10 mouse cellular contexts compared by ENCODE assay signal in genomic region chr17:29541419-29541818, GRCm38 (mm10). TPM values are rescaled to one million over a fixed set of nuclear protein-coding genes. Genes with fewer than 3 reads are reported as not detected.
A peak's percentile ranks its signal among the peaks of the same experiment; 100 is the strongest.
DNase-seq lines count a peak whose midpoint lies in the region; ATAC-seq and TF ChIP-seq lines count a peak whose summit lies in the region.
"Had no signal": no experiment of that assay in that cellular context is flagged by ENCODE, and none has a peak within 500 bp of the region (broad histone marks: within the 10 kb centered on the region; RNA-seq: fewer than 3 reads in every experiment).

No protein-coding gene starts in this region.

- no peak overlapping the region for H3K27ac ChIP-seq in midbrain, embryonic 14.5 days (replicated peaks; ENCODE audit: low read depth, low read length)
- H3K27ac ChIP-seq in midbrain, embryonic 11.5 days (ENCODE audit: low read depth, low read length): no peak overlapping the region
- H3K27ac ChIP-seq in heart, postnatal 0 days (ENCODE audit: low read depth): no peak overlapping the region
- H3K27ac ChIP-seq in lung, embryonic 15.5 days: peak overlapping the region; percentile 66
- no peak overlapping the region for H3K27ac ChIP-seq in forebrain, embryonic 11.5 days (ENCODE audit: low read depth, low read length)

- DNase-seq in midbrain, embryonic 14.5 days: peak; percentile 37
- no peak for DNase-seq in midbrain, embryonic 11.5 days (ENCODE audit: low spot score, missing footprints)
- DNase-seq in cerebellum, adult 9-10 months: peak; percentile 69
- peak; percentile 64 for DNase-seq in heart, postnatal 0 days (ENCODE audit: low spot score)
- no peak for DNase-seq in thymus, postnatal 4 days
- no peak for DNase-seq in forebrain, embryonic 11.5 days (ENCODE audit: low spot score)
- DNase-seq in frontal cortex, adult 2 months (ENCODE audit: extremely low spot score in 1 of 2, low spot score in 1 of 2): no peak

- H3K9me3 ChIP-seq in midbrain, embryonic 14.5 days (ENCODE audit: control insufficient read depth, low read length): no peaks in the 10 kb centered on the region
- no peaks in the 10 kb centered on the region for H3K9me3 ChIP-seq in midbrain, embryonic 11.5 days (ENCODE audit: control insufficient read depth, low read length)
- no peaks in the 10 kb centered on the region for H3K9me3 ChIP-seq in heart, postnatal 0 days (replicated peaks; ENCODE audit: control insufficient read depth, low read length)
- H3K9me3 ChIP-seq in lung, embryonic 15.5 days: no peaks in the 10 kb centered on the region
- H3K9me3 ChIP-seq in forebrain, embryonic 11.5 days (ENCODE audit: control insufficient read depth, low read length): no peaks in the 10 kb centered on the region

- no peak overlapping the region for H3K4me3 ChIP-seq in midbrain, embryonic 14.5 days (replicated peaks; ENCODE audit: low read depth, low read length)
- H3K4me3 ChIP-seq in midbrain, embryonic 11.5 days (ENCODE audit: low read depth, low read length): no peak overlapping the region
- no peak overlapping the region for H3K4me3 ChIP-seq in heart, postnatal 0 days (ENCODE audit: low read depth, low read length)
- H3K4me3 ChIP-seq in lung, embryonic 15.5 days: no peak overlapping the region
- H3K4me3 ChIP-seq in forebrain, embryonic 11.5 days (ENCODE audit: low read depth, low read length): no peak overlapping the region

- no peak overlapping the region for H3K4me2 ChIP-seq in midbrain, embryonic 14.5 days (ENCODE audit: low read length)
- no peak overlapping the region for H3K4me2 ChIP-seq in midbrain, embryonic 11.5 days
- H3K4me2 ChIP-seq in heart, postnatal 0 days (ENCODE audit: low read depth, low read length): no peak overlapping the region
- H3K4me2 ChIP-seq in lung, embryonic 15.5 days: no peak overlapping the region
- no peak overlapping the region for H3K4me2 ChIP-seq in forebrain, embryonic 11.5 days (ENCODE audit: low read depth, low read length, severe bottlenecking)

- H3K9ac ChIP-seq in midbrain, embryonic 14.5 days (replicated peaks; ENCODE audit: low read length): no peak overlapping the region
- H3K9ac ChIP-seq in midbrain, embryonic 11.5 days (ENCODE audit: low read length): no peak overlapping the region
- no peak overlapping the region; the same call in 1 of the 2 replicates for H3K9ac ChIP-seq in heart, postnatal 0 days (replicated peaks; ENCODE audit: low read depth, low read length)
- H3K9ac ChIP-seq in lung, embryonic 15.5 days: no peak overlapping the region
- no peak overlapping the region for H3K9ac ChIP-seq in forebrain, embryonic 11.5 days (ENCODE audit: low read length)

- H3K4me1 ChIP-seq in midbrain, embryonic 14.5 days (ENCODE audit: control insufficient read depth, insufficient read depth, low read length): no peaks in the 10 kb centered on the region
- no peaks in the 10 kb centered on the region for H3K4me1 ChIP-seq in midbrain, embryonic 11.5 days (ENCODE audit: control insufficient read depth, insufficient read depth, low read length)
- H3K4me1 ChIP-seq in heart, postnatal 0 days (ENCODE audit: control insufficient read depth, insufficient read depth): no peaks in the 10 kb centered on the region
- peaks cover 13% of the 10 kb centered on the region for H3K4me1 ChIP-seq in lung, embryonic 15.5 days
- no peaks in the 10 kb centered on the region for H3K4me1 ChIP-seq in forebrain, embryonic 11.5 days (replicated peaks; ENCODE audit: control insufficient read depth, insufficient read depth, low read length)

- no peaks in the 10 kb centered on the region for H3K27me3 ChIP-seq in midbrain, embryonic 14.5 days (ENCODE audit: control insufficient read depth, insufficient read depth, low read length)
- H3K27me3 ChIP-seq in midbrain, embryonic 11.5 days (ENCODE audit: control insufficient read depth, insufficient read depth, low read length): no peaks in the 10 kb centered on the region
- no peaks in the 10 kb centered on the region for H3K27me3 ChIP-seq in heart, postnatal 0 days (ENCODE audit: control insufficient read depth, insufficient read depth, low read length)
- no peaks in the 10 kb centered on the region for H3K27me3 ChIP-seq in lung, embryonic 15.5 days
- no peaks in the 10 kb centered on the region for H3K27me3 ChIP-seq in forebrain, embryonic 11.5 days (ENCODE audit: control insufficient read depth, insufficient read depth, low read length)

- no peak for TF ChIP-seq EP300 in heart, postnatal 0 days (IDR thresholded peaks at IDR 0.05; ENCODE audit: low read depth)

- no peak for ATAC-seq in midbrain, embryonic 14.5 days (ENCODE audit: low FRiP score, low TSS enrichment)
- ATAC-seq in midbrain, embryonic 11.5 days (ENCODE audit: low FRiP score): no peak
- peak; percentile 83 for ATAC-seq in heart, postnatal 0 days (ENCODE audit: insufficient read depth, low read depth)
- ATAC-seq in lung, embryonic 15.5 days (ENCODE audit: borderline replicate concordance, extremely low read depth, low FRiP score, low TSS enrichment): peak; percentile 85
- ATAC-seq in forebrain, embryonic 11.5 days (replicated peaks; ENCODE audit: low FRiP score): no peak

- H3K36me3 ChIP-seq in midbrain, embryonic 14.5 days (ENCODE audit: control insufficient read depth, insufficient read depth, low read length): no peaks in the 10 kb centered on the region
- no peaks in the 10 kb centered on the region for H3K36me3 ChIP-seq in midbrain, embryonic 11.5 days (ENCODE audit: control insufficient read depth, insufficient read depth, low read length)
- H3K36me3 ChIP-seq in heart, postnatal 0 days (replicated peaks; ENCODE audit: control insufficient read depth, insufficient read depth, low read length): no peaks in the 10 kb centered on the region
- no peaks in the 10 kb centered on the region for H3K36me3 ChIP-seq in lung, embryonic 15.5 days
- H3K36me3 ChIP-seq in forebrain, embryonic 11.5 days (ENCODE audit: control insufficient read depth, insufficient read depth, low read length): no peaks in the 10 kb centered on the region

- 77% methylated on average over 14 of the region's 14 CpGs for WGBS in midbrain, embryonic 14.5 days
- WGBS in midbrain, embryonic 11.5 days: 84% methylated on average over 14 of the region's 14 CpGs
- 44% methylated on average over 14 of the region's 14 CpGs for WGBS in heart, postnatal 0 days
- 39% methylated on average over 14 of the region's 14 CpGs for WGBS in lung, embryonic 15.5 days
- WGBS in forebrain, embryonic 11.5 days: 89% methylated on average over 14 of the region's 14 CpGs

- no peak for TF ChIP-seq CTCF in heart, postnatal 0 days (IDR thresholded peaks at IDR 0.05; ENCODE audit: low read depth)

RNA-seq across cellular contexts. Expression of gene Gm17657, which starts 8.0 kb away (rescaled TPM):
- not detected in 2 replicates for polyA plus RNA-seq in midbrain, embryonic 14.5 days (2014; fragmentation: Nextera tagmentation; extraction: Ambion mirVana)
- polyA plus RNA-seq in midbrain, embryonic 11.5 days (2014; fragmentation: Nextera tagmentation; extraction: Ambion mirVana): not detected in 2 replicates
- not detected in 2 replicates for total RNA-seq in heart, postnatal 0 days (2014; rRNA removed; ENCODE audit: low replicate concordance)
- not detected in 2 replicates for polyA plus RNA-seq in heart, postnatal 0 days (2015; fragmentation: Nextera tagmentation; extraction: Ambion mirVana)
- polyA plus RNA-seq in lung, embryonic 15.5 days (2015; fragmentation: Nextera tagmentation; extraction: Ambion mirVana): not detected in 2 replicates
- polyA plus RNA-seq in forebrain, embryonic 11.5 days (2014; fragmentation: Nextera tagmentation; extraction: Ambion mirVana): not detected in 2 replicates
- polyA plus RNA-seq in frontal cortex, adult 2 months (2012; rRNA removed): not detected in 2 replicates
- total RNA-seq: hematopoietic stem cell, adult 5-6 weeks had no signal
- polyA plus RNA-seq: neural tube, embryonic 14.5 days had no signal

RNA-seq across cellular contexts. Expression of gene Tbc1d22b, which starts 8.2 kb away (rescaled TPM):
- 25.8 and 27.7 TPM in 2 replicates for polyA plus RNA-seq in midbrain, embryonic 14.5 days (2014; fragmentation: Nextera tagmentation; extraction: Ambion mirVana)
- 16.8 and 18.8 TPM in 2 replicates for polyA plus RNA-seq in midbrain, embryonic 11.5 days (2014; fragmentation: Nextera tagmentation; extraction: Ambion mirVana)
- total RNA-seq in heart, postnatal 0 days (2014; rRNA removed; ENCODE audit: low replicate concordance): 7.0 and 8.0 TPM in 2 replicates
- polyA plus RNA-seq in heart, postnatal 0 days (2015; fragmentation: Nextera tagmentation; extraction: Ambion mirVana): 5.3 and 5.5 TPM in 2 replicates
- 14.8 and 15.6 TPM in 2 replicates for polyA plus RNA-seq in lung, embryonic 15.5 days (2015; fragmentation: Nextera tagmentation; extraction: Ambion mirVana)
- polyA plus RNA-seq in forebrain, embryonic 11.5 days (2014; fragmentation: Nextera tagmentation; extraction: Ambion mirVana): 20.9 and 21.9 TPM in 2 replicates
- 35.5 and 35.8 TPM in 2 replicates for polyA plus RNA-seq in frontal cortex, adult 2 months (2012; rRNA removed)

RNA-seq across cellular contexts. Expression of gene Tmem217, which starts 10.8 kb away (rescaled TPM):
- polyA plus RNA-seq in midbrain, embryonic 14.5 days (2014; fragmentation: Nextera tagmentation; extraction: Ambion mirVana): 0.43 and 0.49 TPM in 2 replicates
- 0.14 and 0.51 TPM in 2 replicates for polyA plus RNA-seq in midbrain, embryonic 11.5 days (2014; fragmentation: Nextera tagmentation; extraction: Ambion mirVana)
- not detected in 2 replicates for total RNA-seq in heart, postnatal 0 days (2014; rRNA removed; ENCODE audit: low replicate concordance)
- polyA plus RNA-seq in heart, postnatal 0 days (2015; fragmentation: Nextera tagmentation; extraction: Ambion mirVana): 0.23 and 0.45 TPM in 2 replicates
- 0.75 and 1.4 TPM in 2 replicates for polyA plus RNA-seq in lung, embryonic 15.5 days (2015; fragmentation: Nextera tagmentation; extraction: Ambion mirVana)
- 0.55 and 0.71 TPM in 2 replicates for polyA plus RNA-seq in forebrain, embryonic 11.5 days (2014; fragmentation: Nextera tagmentation; extraction: Ambion mirVana)
- 0.16 and 0.88 TPM in 2 replicates for polyA plus RNA-seq in frontal cortex, adult 2 months (2012; rRNA removed)
- total RNA-seq: hematopoietic stem cell, adult 5-6 weeks had no signal

RNA-seq across cellular contexts. Expression of gene Pim1, which starts 50.9 kb away (rescaled TPM):
- polyA plus RNA-seq in midbrain, embryonic 14.5 days (2014; fragmentation: Nextera tagmentation; extraction: Ambion mirVana): 10.1 and 10.3 TPM in 2 replicates
- 16.0 and 19.7 TPM in 2 replicates for polyA plus RNA-seq in midbrain, embryonic 11.5 days (2014; fragmentation: Nextera tagmentation; extraction: Ambion mirVana)
- 58.4 and 81.0 TPM in 2 replicates for total RNA-seq in heart, postnatal 0 days (2014; rRNA removed; ENCODE audit: low replicate concordance)
- 28.6 and 29.2 TPM in 2 replicates for polyA plus RNA-seq in heart, postnatal 0 days (2015; fragmentation: Nextera tagmentation; extraction: Ambion mirVana)
- 16.3 and 17.2 TPM in 2 replicates for polyA plus RNA-seq in lung, embryonic 15.5 days (2015; fragmentation: Nextera tagmentation; extraction: Ambion mirVana)
- polyA plus RNA-seq in forebrain, embryonic 11.5 days (2014; fragmentation: Nextera tagmentation; extraction: Ambion mirVana): 21.1 and 22.5 TPM in 2 replicates
- 3.2 and 3.7 TPM in 2 replicates for polyA plus RNA-seq in frontal cortex, adult 2 months (2012; rRNA removed)

Comparison
In these comparisons a context has a peak if more than half of its experiments do, and no peak if none do; other contexts are left out.
1. DNase-seq: peak in midbrain, embryonic 14.5 days (single experiment), cerebellum, adult 9-10 months (single experiment) and heart, postnatal 0 days (single experiment); none in midbrain, embryonic 11.5 days (single experiment), thymus, postnatal 4 days (single experiment), forebrain, embryonic 11.5 days (single experiment) and frontal cortex, adult 2 months (0 of 2).
2. ATAC-seq: peak in heart, postnatal 0 days (single experiment) and lung, embryonic 15.5 days (single experiment); none in midbrain, embryonic 14.5 days (single experiment), midbrain, embryonic 11.5 days (single experiment) and forebrain, embryonic 11.5 days (single experiment).